Mouse (Mus musculus) forebrain, embryonic 15.5 days (tissue): ENCODE measurements around the gene Tmem259. TPM values are rescaled to one million over a fixed set of nuclear protein-coding genes. Genes with fewer than 3 reads are reported as not detected.

ENCODE experiments used
- ATAC-seq: fragments of 200-750 bp; cut with Nextera tagmentation; replicated peaks from 2 replicates; pipeline ENCODE4 v1.8.0; 2017; ENCODE audit warnings: mild to moderate bottlenecking, moderate TSS enrichment, moderate library complexity
- H3K27ac ChIP-seq: fragments of 300-500 bp; sonication (generic); replicated peaks from 2 replicates; pipeline ENCODE4 v1.5.1; 2015; ENCODE audit warnings: mild to moderate bottlenecking, inconsistent platforms
- H3K27me3 ChIP-seq: fragments of 300-500 bp; sonication (generic); 2 replicates; pipeline ENCODE4 v1.6.1; 2015; ENCODE audit warnings: inconsistent platforms
- H3K36me3 ChIP-seq: fragments of 300-500 bp; sonication (generic); 2 replicates; pipeline ENCODE4 v1.6.1; 2015; ENCODE audit warnings: mild to moderate bottlenecking, inconsistent platforms
- H3K4me1 ChIP-seq: fragments of 300-500 bp; sonication (generic); 2 replicates; pipeline ENCODE4 v1.6.1; 2015; ENCODE audit warnings: inconsistent platforms
- H3K4me2 ChIP-seq: fragments of 300-500 bp; sonication (generic); replicated peaks from 2 replicates; pipeline ENCODE4 v1.6.1; 2015; ENCODE audit warnings: mild to moderate bottlenecking, inconsistent platforms
- H3K4me3 ChIP-seq: fragments of 300-500 bp; sonication (generic); 2 replicates; pipeline ENCODE4 v1.5.1; 2015; ENCODE audit warnings: mild to moderate bottlenecking, inconsistent platforms
- H3K9ac ChIP-seq: fragments of 300-500 bp; sonication (generic); replicated peaks from 2 replicates; pipeline ENCODE4 v1.6.1; 2015; ENCODE audit warnings: mild to moderate bottlenecking, inconsistent platforms
- H3K9me3 ChIP-seq: fragments of 300-500 bp; sonication (generic); 2 replicates; pipeline ENCODE4 v1.6.1; 2016; ENCODE audit warnings: inconsistent platforms
- WGBS: fragments of 180-500 bp; shearing (Covaris S2); methylation state at CpG from one replicate; pipeline ENCODE4 v1.1.7; 2015; ENCODE audit warnings: mixed read lengths; 5-methylcytosine and 5-hydroxymethylcytosine counted together
- polyA plus RNA-seq: library from polyadenylated mRNA; unstranded; fragments of >200 nt; fragmentation: Nextera tagmentation; extraction: Ambion mirVana; gene quantifications from 2 replicates; pipeline ENCODE4 v1.2.1, GENCODE M21; 2015

Tmem259 gene
- polyA plus RNA-seq, 1 experiment from 2014 or later = 21.7 TPM

- H3K4me2 ChIP-seq = no peak overlapping the region
- H3K9ac ChIP-seq = no peak overlapping the region
- peaks cover 10% of the 10 kb centered on the region; the same call in 1 of the 2 replicates for H3K9me3 ChIP-seq
- ATAC-seq = no peak
- peaks cover 13% of the 10 kb centered on the region; the same call in 1 of the 2 replicates for H3K36me3 ChIP-seq
- H3K4me3 ChIP-seq = no peak overlapping the region
- peaks cover 64% of the 10 kb centered on the region for H3K27me3 ChIP-seq
- 21% methylated on average over 28 of the region's 28 CpGs for WGBS
- H3K4me1 ChIP-seq = no peaks in the 10 kb centered on the region
- no peak overlapping the region for H3K27ac ChIP-seq
Measured at GRCm38 (mm10) chr10:80014484-80015290, 30.6 kb upstream of the Tmem259 start.

- ATAC-seq = no peak
- Histone ChIP-seq H3K36me3 (peaks cover 14% of the 10 kb centered on the region; the same call in 1 of the 2 replicates), H3K9ac (no peak overlapping the region), H3K9me3 (peaks cover 10% of the 10 kb centered on the region; the same call in 1 of the 2 replicates), H3K27me3 (peaks cover 54% of the 10 kb centered on the region), H3K4me2 (no peak overlapping the region), H3K4me1 (no peaks in the 10 kb centered on the region), H3K4me3 (no peak overlapping the region), H3K27ac (no peak overlapping the region)
- WGBS = 31% methylated on average over 25 of the region's 25 CpGs
Measured at GRCm38 (mm10) chr10:80013609-80014008, 29.5 kb upstream of the Tmem259 start.

DNA sequence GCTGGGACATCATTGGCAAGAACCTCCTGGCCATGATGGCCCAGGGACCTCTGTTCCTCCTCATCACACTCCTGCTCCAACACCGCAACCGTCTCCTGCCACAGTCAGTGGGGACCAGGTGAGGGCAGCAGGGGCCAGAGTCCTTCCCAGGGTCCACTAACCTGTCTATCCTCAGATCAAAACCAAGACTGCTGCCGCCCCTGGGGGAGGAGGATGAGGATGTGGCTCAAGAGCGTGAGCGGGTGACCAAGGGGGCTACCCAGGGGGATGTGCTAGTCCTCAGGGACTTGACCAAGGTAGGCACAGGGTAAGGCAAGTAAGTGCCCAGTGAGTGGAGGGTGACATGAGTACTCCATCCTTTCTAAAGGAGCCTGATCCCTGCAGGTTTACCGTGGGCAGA is 27.6 kb upstream of the Tmem259 start:
- Histone ChIP-seq H3K9me3 (peaks cover 10% of the 10 kb centered on the region; the same call in 1 of the 2 replicates), H3K36me3 (peaks cover 14% of the 10 kb centered on the region; the same call in 1 of the 2 replicates), H3K4me2 (no peak overlapping the region), H3K27ac (no peak overlapping the region), H3K27me3 (peaks cover 47% of the 10 kb centered on the region), H3K9ac (no peak overlapping the region), H3K4me3 (no peak overlapping the region), H3K4me1 (no peaks in the 10 kb centered on the region)
- WGBS = 90% methylated on average over 6 of the region's 6 CpGs
- no peak for ATAC-seq

DNA sequence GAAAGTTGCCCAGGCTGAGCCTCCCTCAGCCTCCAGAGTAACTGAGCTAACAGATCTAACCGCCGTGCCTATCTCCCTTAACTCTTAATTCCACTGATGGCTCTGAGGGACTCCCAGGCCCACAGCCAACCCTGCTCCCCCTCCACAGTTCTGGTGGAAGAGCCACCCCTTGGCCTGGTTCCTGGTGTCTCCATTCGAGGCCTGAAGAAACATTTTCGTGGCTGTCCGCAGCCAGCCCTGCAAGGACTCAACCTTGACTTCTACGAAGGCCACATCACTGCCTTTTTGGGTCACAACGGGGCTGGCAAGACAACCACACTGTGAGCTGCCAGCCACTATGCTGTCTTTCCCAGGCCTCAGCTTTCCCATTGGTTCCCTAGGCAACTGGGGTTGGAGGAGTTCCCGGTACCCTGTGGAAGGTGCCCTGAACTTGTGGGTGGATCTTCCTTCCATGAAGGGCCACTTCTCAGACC is 20.1 kb upstream of the Tmem259 start:
- Histone ChIP-seq H3K27me3 (peaks cover 17% of the 10 kb centered on the region; the same call in 1 of the 2 replicates), H3K9me3 (no peaks in the 10 kb centered on the region), H3K27ac (no peak overlapping the region), H3K4me3 (no peak overlapping the region), H3K4me2 (no peak overlapping the region), H3K4me1 (no peaks in the 10 kb centered on the region), H3K9ac (no peak overlapping the region), H3K36me3 (no peaks in the 10 kb centered on the region)
- WGBS = 90% methylated on average over 8 of the region's 8 CpGs
- ATAC-seq = no peak

DNA sequence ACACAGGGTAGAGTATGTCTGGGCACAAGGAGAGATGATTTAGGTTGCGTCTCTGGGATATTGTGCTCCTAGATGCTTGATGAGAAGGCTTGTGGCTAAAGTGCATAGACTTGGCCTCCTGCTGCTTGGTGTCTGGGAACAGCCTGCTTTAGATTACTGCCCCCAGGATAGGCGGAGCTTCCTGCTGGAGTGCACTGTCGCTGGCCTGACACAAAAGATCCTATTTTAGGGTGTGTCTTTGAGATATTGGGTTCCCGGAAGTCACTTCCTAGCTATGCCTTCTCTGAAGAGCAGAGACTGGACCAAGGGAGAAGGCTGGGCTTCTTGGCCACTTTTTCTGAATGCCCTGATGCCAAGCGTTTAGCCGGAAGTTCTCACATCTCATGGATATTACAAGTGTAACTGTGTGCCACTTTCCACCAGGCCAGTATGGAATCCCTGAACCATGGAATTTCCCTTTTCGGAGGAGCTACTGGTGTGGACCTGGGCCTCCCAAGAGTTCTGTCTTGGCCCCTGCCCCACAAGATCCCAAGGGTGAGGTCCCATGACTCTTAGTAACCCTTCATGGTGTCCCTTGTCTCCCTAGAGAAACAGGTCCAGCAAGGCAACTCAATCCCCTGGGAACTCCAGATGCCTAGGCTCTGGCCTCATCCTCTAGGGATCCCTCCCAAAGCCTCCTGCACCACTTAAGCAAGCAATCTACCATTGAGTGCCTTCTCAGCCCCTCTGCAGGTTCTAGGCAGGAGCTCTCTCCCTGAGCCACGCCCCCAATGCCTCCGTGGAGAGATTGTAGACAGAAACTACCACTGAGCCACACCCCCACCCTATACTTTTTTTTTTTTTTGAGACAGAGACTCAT is 19.5 kb upstream of the Tmem259 start:
- H3K9me3 ChIP-seq = no peaks in the 10 kb centered on the region
- H3K36me3 ChIP-seq = no peaks in the 10 kb centered on the region
- no peak overlapping the region for H3K27ac ChIP-seq
- H3K9ac ChIP-seq = no peak overlapping the region
- ATAC-seq = no peak
- H3K27me3 ChIP-seq = peaks cover 17% of the 10 kb centered on the region; the same call in 1 of the 2 replicates
- H3K4me1 ChIP-seq = no peaks in the 10 kb centered on the region
- no peak overlapping the region for H3K4me3 ChIP-seq
- WGBS = 67% methylated on average over 9 of the region's 9 CpGs
- H3K4me2 ChIP-seq = no peak overlapping the region

- H3K27ac ChIP-seq = no peak overlapping the region
- peaks cover 17% of the 10 kb centered on the region; the same call in 1 of the 2 replicates for H3K27me3 ChIP-seq
- no peak overlapping the region for H3K9ac ChIP-seq
- H3K4me2 ChIP-seq = no peak overlapping the region
- no peaks in the 10 kb centered on the region for H3K36me3 ChIP-seq
- no peak for ATAC-seq
- H3K4me3 ChIP-seq = no peak overlapping the region
- peaks cover 6% of the 10 kb centered on the region for H3K4me1 ChIP-seq
- no peaks in the 10 kb centered on the region for H3K9me3 ChIP-seq
- 21% methylated on average over 21 of the region's 21 CpGs for WGBS
Measured at GRCm38 (mm10) chr10:80002829-80003228, 18.7 kb upstream of the Tmem259 start.

- Histone ChIP-seq H3K4me1 (peaks cover 11% of the 10 kb centered on the region), H3K4me3 (no peak overlapping the region)
Measured at GRCm38 (mm10) chr10:80001945-80002344, 17.8 kb upstream of the Tmem259 start.

GRCm38 (mm10) chr10:79997819-79998218 is 13.7 kb upstream of the Tmem259 start:
- Histone ChIP-seq H3K9me3 (no peaks in the 10 kb centered on the region), H3K4me3 (peak overlapping the region; percentile 57), H3K27me3 (peaks cover 9% of the 10 kb centered on the region; the same call in 1 of the 2 replicates), H3K27ac (peak overlapping the region; percentile 53), H3K4me1 (peaks cover 16% of the 10 kb centered on the region), H3K4me2 (peak overlapping the region; percentile 87), H3K9ac (peak overlapping the region; percentile 62), H3K36me3 (no peaks in the 10 kb centered on the region)
- peak; percentile 41 for ATAC-seq
- WGBS = 5% methylated on average over 15 of the region's 15 CpGs

More at GRCm38 (mm10) chr10:80001945-80002344, 17.8 kb upstream of the Tmem259 start:
- ATAC-seq = no peak
- no peak overlapping the region for H3K27ac ChIP-seq
- H3K36me3 ChIP-seq = no peaks in the 10 kb centered on the region
- 77% methylated on average over 9 of the region's 9 CpGs for WGBS
- peaks cover 17% of the 10 kb centered on the region; the same call in 1 of the 2 replicates for H3K27me3 ChIP-seq
- H3K9me3 ChIP-seq = no peaks in the 10 kb centered on the region
- no peak overlapping the region for H3K4me2 ChIP-seq
- H3K9ac ChIP-seq = no peak overlapping the region

DNA sequence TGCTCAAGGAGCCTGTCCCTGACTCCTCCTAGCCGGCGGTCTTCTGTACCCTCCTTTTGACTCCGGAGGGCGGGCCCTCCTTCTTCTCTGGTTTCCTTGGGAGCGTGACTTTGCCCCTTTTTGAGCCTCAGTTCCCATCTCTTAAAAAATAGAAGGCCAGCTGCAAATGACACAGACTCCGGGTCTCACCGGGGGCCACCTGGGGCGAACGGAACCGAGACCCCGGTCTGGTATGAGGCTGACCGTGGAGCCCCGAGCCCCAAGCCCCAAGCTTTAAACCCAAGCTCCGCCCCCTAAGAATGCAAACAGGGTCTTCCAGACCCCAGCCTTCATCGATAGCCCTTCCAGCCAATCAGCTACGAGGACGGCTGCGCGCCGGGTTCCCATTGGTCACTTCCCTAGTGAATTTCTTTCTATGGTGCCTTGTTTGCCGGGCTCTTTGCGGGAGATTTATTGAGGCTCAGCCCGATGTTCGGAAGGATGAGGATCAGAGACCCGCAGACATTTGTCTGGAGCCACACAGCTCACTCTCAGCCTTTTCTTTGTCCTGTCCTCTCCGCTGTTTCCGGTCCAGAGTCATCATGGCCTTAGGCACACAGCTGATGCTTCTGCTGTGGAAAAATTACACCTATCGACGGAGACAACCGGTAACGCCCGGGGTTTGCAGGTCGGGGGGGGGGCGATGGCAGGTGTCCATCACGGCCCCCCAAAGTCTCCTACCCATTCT is 13.1 kb upstream of the Tmem259 start:
- under 1% methylated on average over 34 of the region's 35 CpGs for whole genome bisulfite sequencing
- Histone ChIP-seq H3K27me3 (peaks cover 6% of the 10 kb centered on the region; the same call in 1 of the 2 replicates), H3K36me3 (no peaks in the 10 kb centered on the region), H3K4me2 (peak overlapping the region; percentile 87), H3K4me1 (peaks cover 16% of the 10 kb centered on the region), H3K9me3 (no peaks in the 10 kb centered on the region), H3K27ac (peak overlapping the region; percentile 53), H3K4me3 (peak overlapping the region; percentile 57), H3K9ac (peak overlapping the region; percentile 62)
- ATAC-seq = peak; percentile 83

DNA sequence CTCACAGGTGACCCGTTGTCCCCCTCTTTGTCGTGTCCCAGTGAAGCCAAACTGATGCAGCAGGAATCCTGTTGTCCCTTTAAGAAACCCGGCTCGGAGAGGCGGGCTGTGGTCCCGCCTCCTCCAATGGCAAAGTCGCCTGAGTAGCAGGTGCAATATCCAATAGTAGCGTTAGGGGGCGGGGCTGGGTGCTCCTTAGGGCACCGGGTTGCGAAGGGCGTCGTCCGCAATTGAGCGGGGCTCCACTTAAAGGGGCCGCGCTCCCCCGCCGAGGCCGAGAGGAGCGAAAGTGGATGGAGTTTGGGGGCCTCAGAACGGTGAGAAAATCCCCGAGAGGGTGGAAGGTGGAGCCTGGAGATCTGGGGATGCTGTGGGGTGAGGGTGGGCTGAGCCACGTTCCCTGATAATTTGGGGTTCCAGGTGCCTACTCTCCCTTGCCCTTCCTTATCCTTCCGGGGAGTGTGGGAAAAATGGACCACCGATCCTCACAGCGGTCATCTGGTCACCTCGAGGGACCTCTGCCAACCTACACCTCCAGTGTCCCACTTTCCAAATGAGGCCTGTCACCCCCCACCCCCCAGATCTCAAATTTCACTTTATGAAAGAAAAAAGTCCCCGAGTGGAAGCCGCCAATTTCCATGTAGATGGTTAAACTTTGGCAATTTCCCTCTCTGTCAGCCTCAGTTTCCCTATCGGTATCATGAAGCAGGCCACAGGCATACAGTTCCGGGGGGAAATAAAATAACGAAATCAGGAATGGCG is 12.3 kb upstream of the Tmem259 start, which contains the start of gene Abca7:
TSS of gene Abca7 (plus strand) at position 223 of the 762 bp plus-strand sequence.
- peak within 1 kb of the TSS; percentile 62 for H3K9ac ChIP-seq
- no peaks in the 10 kb centered on the region for H3K9me3 ChIP-seq
- peak within 1 kb of the TSS; percentile 57 for H3K4me3 ChIP-seq
- under 1% methylated on average over 34 of the region's 34 CpGs for WGBS
- ATAC-seq = peak; percentile 85
- H3K4me1 ChIP-seq = peaks cover 16% of the 10 kb centered on the region
- no peaks in the 10 kb centered on the region for H3K36me3 ChIP-seq
- no peaks in the 10 kb centered on the region for H3K27me3 ChIP-seq
- H3K4me2 ChIP-seq = peak within 1 kb of the TSS; percentile 87
- peak within 1 kb of the TSS; percentile 53 for H3K27ac ChIP-seq

DNA sequence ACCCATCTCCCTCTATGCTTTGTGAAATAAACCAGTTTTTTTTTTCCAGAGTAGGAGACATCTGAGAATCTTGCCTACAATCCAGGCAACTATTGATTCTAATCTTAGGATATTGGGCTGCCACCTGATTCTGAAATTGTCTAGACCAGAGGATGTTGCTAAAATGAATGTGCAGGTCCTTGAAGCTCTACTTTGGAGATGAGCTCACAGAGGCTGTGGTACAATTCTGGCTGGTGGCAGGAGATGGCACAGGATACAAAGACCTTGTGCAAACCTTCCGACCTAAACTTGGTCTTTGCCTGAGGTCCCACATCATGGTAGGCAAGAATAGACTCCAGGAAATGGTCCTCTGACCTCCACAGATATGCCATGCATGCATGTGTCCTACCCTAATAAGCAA is 11.5 kb upstream of the Tmem259 start:
- peaks cover 16% of the 10 kb centered on the region for H3K4me1 ChIP-seq
- H3K9ac ChIP-seq = no peak overlapping the region
- 85% methylated on average over 1 of the region's 1 CpGs for WGBS
- H3K36me3 ChIP-seq = no peaks in the 10 kb centered on the region
- H3K4me2 ChIP-seq = no peak overlapping the region
- 0 out of 2 replicates have a peak overlapping the region, but pooled peaks have one; percentile 53 for H3K27ac ChIP-seq
- ATAC-seq = no peak
- no peaks in the 10 kb centered on the region for H3K9me3 ChIP-seq
- H3K27me3 ChIP-seq = peaks cover 7% of the 10 kb centered on the region
- H3K4me3 ChIP-seq = peak overlapping the region; percentile 57; the same call in 1 of the 2 replicates
